In genomic region chr10:100742065-100742464, GRCm38 (mm10) we compare ENCODE assay signal across 8 mouse cellular contexts.
A peak's percentile ranks its signal among the peaks of the same experiment; 100 is the strongest.
DNase-seq lines count a peak whose midpoint lies in the region; ATAC-seq and TF ChIP-seq lines count a peak whose summit lies in the region.

No protein-coding gene starts in this region.

- 0 out of 2 replicates have a peak, but pooled peaks have one; percentile 40 for TF ChIP-seq CTCF in embryonic fibroblast, embryonic 13.5 days (IDR thresholded peaks at IDR 0.05; ENCODE audit: borderline replicate concordance, insufficient read depth, low read length)

- no peak for TF ChIP-seq POLR2A in embryonic fibroblast, embryonic 13.5 days (IDR thresholded peaks at IDR 0.05; ENCODE audit: low read depth, low read length)

- no peaks in the 10 kb centered on the region for H3K27me3 ChIP-seq in megakaryocyte, embryonic 14.5 days (replicated peaks)

- no peaks in the 10 kb centered on the region for H3K9me3 ChIP-seq in ES-E14 (ENCODE audit: control insufficient read depth, insufficient read depth, low read depth, low read length)
- no peaks in the 10 kb centered on the region for H3K9me3 ChIP-seq in megakaryocyte, embryonic 14.5 days

- H3K4me1 ChIP-seq in ES-E14 (ENCODE audit: control insufficient read depth in 2 of 2, insufficient read depth in 2 of 2, low read length in 2 of 2, poor library complexity in 1 of 2): no peaks in the 10 kb centered on the region
- H3K4me1 ChIP-seq in embryonic fibroblast, embryonic 13.5 days (ENCODE audit: control insufficient read depth, insufficient read depth, low read length): no peaks in the 10 kb centered on the region; the same call in 1 of the 2 replicates
- H3K4me1 ChIP-seq in megakaryocyte, embryonic 14.5 days: peaks cover 2% of the 10 kb centered on the region; the same call in 1 of the 2 replicates

- no peak overlapping the region for H3K9ac ChIP-seq in ES-E14 (ENCODE audit: insufficient read depth, low read depth, low read length, poor library complexity, severe bottlenecking)

- no peak overlapping the region for H3K4me3 ChIP-seq in ES-E14 (ENCODE audit: insufficient read depth in 1 of 2, low read depth in 1 of 2, low read length in 2 of 2, poor library complexity in 1 of 2, severe bottlenecking in 1 of 2)
- H3K4me3 ChIP-seq in embryonic fibroblast, embryonic 13.5 days (ENCODE audit: insufficient read depth, low read length): no peak overlapping the region
- peak overlapping the region; percentile 28 for H3K4me3 ChIP-seq in megakaryocyte, embryonic 14.5 days (replicated peaks)

- no peaks in the 10 kb centered on the region for H3K36me3 ChIP-seq in ES-E14 (ENCODE audit: control insufficient read depth, insufficient read depth, low read length, poor library complexity, severe bottlenecking)
- H3K36me3 ChIP-seq in megakaryocyte, embryonic 14.5 days (replicated peaks; ENCODE audit: low read length): no peaks in the 10 kb centered on the region

- DNase-seq in ES-E14 (ENCODE audit: low read depth, low spot score): peak; percentile 33
- DNase-seq in adrenal gland, postnatal 25 days: peak; percentile 47
- DNase-seq in heart, postnatal 4 days: peak; percentile 66
- DNase-seq in layer of hippocampus, postnatal 36 days: peak; percentile 65 to 73
- DNase-seq in right cerebral cortex, postnatal 36 days (ENCODE audit: low spot score in 2 of 2): peak; percentile 28 to 51

- ATAC-seq in inflammation-experienced regulatory T-cells, adult 6 months: no peak

- H3K27ac ChIP-seq in ES-E14 (ENCODE audit: insufficient read depth, low read depth, low read length, poor library complexity, severe bottlenecking): no peak overlapping the region
- H3K27ac ChIP-seq in embryonic fibroblast, embryonic 13.5 days (ENCODE audit: insufficient read depth, low read length): no peak overlapping the region

- in situ Hi-C loops in ES-E14 (cut with MboI; ENCODE audit: low sequenced_read_pairs in 2 of 2, unreplicated experiment in 2 of 2): no loop called here

TF ChIP-seq in ES-E14, 5 proteins besides CTCF, POLR2A, EP300 and RAD21:
- no peak for TF ChIP-seq HCFC1 (IDR thresholded peaks at IDR 0.05; ENCODE audit: borderline replicate concordance, insufficient read depth, low read length)
- peak; percentile 66; the same call in 1 of the 2 replicates for TF ChIP-seq ZC3H11A (IDR thresholded peaks at IDR 0.05; ENCODE audit: borderline replicate concordance, low read depth, low read length)
TF ChIP-seq in ES-E14: peak in this region for 1.
